Mouse (Mus musculus) Patski (cell line): ENCODE measurements around the gene Amhr2. TPM values are rescaled to one million over a fixed set of nuclear protein-coding genes. Genes with fewer than 3 reads are reported as not detected.

Experiments
- ATAC-seq: fragments of 100-300 bp; one replicate; pipeline ENCODE4 v1.8.0; 2021
- CTCF ChIA-PET: fragments of 350-600 bp; sonication (Branson Sonifier 250); formaldehyde crosslinking; loops from one replicate; lab custom pipeline; 2022; ENCODE audit warnings: inconsistent platforms; lab: Charles Lee
- POLR2A ChIA-PET: fragments of 350-600 bp; sonication (Branson Sonifier 250); formaldehyde crosslinking; loops from one replicate; lab custom pipeline; 2022; ENCODE audit warnings: antibody characterized with exemption, inconsistent platforms; lab: Charles Lee
- DNase-seq: peaks from one replicate; pipeline ENCODE4 v3.0.0-alpha.2; 2011; ENCODE audit warnings: low read depth, low spot score
- H3K27me3 ChIP-seq: fragments of 371-371 bp; one replicate; pipeline ENCODE4 v1.5.1; 2021
- CTCF ChIP-seq: fragments of 100-300 bp; IDR thresholded peaks from one replicate; pipeline ENCODE4 v1.5.1; 2021
- in situ Hi-C: fragments of 300-500 bp; cut with MboI; formaldehyde crosslinking; loops from 3 replicates; pipeline ENCODE4 v1.11.1; 2018; ENCODE audit warnings: low pct_unique_long_range_greater_than_20kb, mixed read lengths
- polyA plus RNA-seq: library from polyadenylated mRNA; unstranded; gene quantifications from one replicate; pipeline ENCODE4 v1.2.3, GENCODE M21; 2021

Amhr2 gene
- polyA plus RNA-seq, 1 experiment from 2014 or later: not detected

DNA sequence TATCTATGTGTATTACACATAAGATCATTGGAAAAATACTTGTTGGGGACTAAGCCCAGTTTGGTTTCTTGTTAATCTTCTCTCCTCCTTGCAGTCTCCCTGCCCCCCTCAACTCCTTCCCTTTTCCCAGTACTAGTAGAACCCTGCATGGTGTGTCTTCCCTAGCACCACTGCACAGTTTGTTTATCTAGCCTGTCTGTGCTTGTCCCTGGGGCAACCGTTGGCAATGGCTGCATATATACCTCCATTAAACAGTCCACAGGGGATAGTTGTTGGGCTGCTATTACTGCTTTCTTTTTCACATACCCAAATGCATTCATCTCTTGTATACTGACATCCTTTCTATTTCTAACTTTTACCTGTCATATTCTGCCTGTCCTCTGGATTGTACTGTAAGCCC, 42.5 kb downstream of the Amhr2 start:
- ChIA-PET POLR2A (no interaction called here), CTCF (no interaction called here)
- ATAC-seq (no peak), DNase-seq (no peak)
- no peaks in the 10 kb centered on the region for H3K27me3 ChIP-seq
- in situ Hi-C loops: no loop called here
- TF ChIP-seq CTCF: no peak

DNA sequence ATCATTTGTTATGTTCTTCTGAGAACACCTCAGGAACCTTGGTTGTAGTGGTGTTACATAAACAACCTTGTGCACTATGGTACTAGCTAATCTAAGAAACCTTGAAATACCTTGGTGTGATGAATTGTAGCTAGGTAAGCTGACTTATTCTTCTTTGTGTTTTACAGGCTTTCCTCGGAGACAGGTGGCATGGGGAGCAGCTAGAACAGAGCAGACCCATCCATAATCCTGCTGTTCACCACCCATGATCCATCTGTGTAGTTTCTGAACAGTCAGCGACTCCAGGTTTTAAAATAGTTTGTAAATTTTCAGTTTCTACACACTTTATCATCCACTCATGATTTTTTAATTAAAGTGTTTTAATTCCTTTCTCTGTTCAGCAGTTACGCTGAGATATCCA, 53.2 kb downstream of the Amhr2 start:
- DNase-seq (no peak), ATAC-seq (no peak)
- TF ChIP-seq CTCF: no peak
- no peaks in the 10 kb centered on the region for H3K27me3 ChIP-seq
- in situ Hi-C loops: no loop called here
- ChIA-PET CTCF (interaction anchor here (0.8 to 1.9 kb wide), 4 partner anchors 13 to 26 kb away, joined by 3 to 4 read pairs (median 3); partner anchors contain the start of gene Npff), POLR2A (interaction anchor here (0.8 kb wide), 1 partner anchor 10 kb away, joined by 3 read pairs; no protein-coding TSS in a partner anchor)

DNA sequence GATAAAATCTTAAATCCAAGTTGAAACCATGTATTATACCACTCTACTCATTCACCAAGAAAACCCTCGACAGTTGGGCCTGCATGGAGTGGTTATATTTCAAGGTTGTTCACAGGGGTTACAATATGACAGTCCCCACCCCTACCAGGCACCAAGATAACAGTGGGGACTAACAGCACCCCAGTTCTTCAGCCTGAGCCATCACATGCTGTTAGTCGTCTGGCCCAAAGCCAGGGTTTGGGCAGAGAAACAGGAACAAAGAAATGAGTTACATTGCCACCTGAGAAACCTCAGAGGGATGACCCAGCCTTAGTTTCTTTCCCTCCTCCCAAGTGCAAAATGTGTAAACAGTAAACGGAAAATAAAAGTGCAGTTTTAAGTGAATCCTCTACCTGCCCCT, 54.2 kb downstream of the Amhr2 start:
- ChIA-PET POLR2A (no interaction called here), CTCF (no interaction called here)
- in situ Hi-C loops: no loop called here
- H3K27me3 ChIP-seq: no peaks in the 10 kb centered on the region
- DNase-seq: no peak
- ATAC-seq: no peak
- no peak for TF ChIP-seq CTCF

DNA sequence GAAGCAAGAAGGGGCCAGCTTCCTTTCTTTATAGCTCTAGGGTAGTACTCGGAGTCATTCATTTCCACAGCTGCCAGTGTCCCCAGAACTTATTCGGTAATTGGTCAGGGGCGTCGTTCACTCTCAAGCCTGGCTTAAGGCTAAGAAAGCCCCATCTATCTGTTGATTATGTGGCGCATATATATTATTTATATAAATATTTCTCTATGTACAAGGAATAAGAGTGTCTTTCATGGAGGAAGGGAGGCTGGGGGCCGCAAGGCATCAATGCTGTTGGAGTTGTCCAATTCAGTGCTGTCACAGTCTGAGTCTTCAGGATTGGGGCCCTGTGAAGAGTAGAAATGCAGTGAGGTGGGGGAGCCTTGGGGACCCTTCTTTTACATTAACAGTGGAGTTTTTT, 54.7 kb downstream of the Amhr2 start:
- H3K27me3 ChIP-seq: no peaks in the 10 kb centered on the region
- no peak for TF ChIP-seq CTCF
- ChIA-PET CTCF (interaction anchor here (1.1 kb wide), 1 partner anchor 13 kb away, joined by 3 read pairs; no protein-coding TSS in a partner anchor), POLR2A (interaction anchor here (0.7 to 1.2 kb wide), 2 partner anchors 11 to 89 kb away, joined by 3 to 5 read pairs; no protein-coding TSS in a partner anchor)
- DNase-seq (no peak), ATAC-seq (no peak)
- in situ Hi-C loops: no loop called here

DNA sequence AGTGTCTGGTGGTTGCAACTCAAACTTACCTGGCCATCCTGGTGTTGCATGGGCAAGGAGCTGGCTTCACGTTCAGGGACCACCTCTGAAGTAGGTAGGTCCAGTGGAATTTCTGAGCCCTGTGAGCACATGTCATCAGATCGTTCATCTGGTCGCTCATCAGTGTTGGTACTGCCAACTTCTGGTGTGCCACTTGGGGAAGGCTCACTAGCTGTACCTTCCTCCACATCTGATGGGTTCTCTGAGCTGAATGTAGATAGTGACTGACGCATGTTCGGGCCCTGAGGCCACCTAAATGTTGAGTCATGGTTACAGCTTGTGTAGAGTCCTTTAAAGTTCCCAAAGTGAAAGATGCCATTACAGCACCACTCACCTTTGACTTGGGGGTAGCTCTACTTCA, 55.3 kb downstream of the Amhr2 start:
- in situ Hi-C loops: no loop called here
- POLR2A ChIA-PET: interaction anchor here (0.7 to 1.2 kb wide), 2 partner anchors 10 to 90 kb away, joined by 3 to 5 read pairs; no protein-coding TSS in a partner anchor

DNA sequence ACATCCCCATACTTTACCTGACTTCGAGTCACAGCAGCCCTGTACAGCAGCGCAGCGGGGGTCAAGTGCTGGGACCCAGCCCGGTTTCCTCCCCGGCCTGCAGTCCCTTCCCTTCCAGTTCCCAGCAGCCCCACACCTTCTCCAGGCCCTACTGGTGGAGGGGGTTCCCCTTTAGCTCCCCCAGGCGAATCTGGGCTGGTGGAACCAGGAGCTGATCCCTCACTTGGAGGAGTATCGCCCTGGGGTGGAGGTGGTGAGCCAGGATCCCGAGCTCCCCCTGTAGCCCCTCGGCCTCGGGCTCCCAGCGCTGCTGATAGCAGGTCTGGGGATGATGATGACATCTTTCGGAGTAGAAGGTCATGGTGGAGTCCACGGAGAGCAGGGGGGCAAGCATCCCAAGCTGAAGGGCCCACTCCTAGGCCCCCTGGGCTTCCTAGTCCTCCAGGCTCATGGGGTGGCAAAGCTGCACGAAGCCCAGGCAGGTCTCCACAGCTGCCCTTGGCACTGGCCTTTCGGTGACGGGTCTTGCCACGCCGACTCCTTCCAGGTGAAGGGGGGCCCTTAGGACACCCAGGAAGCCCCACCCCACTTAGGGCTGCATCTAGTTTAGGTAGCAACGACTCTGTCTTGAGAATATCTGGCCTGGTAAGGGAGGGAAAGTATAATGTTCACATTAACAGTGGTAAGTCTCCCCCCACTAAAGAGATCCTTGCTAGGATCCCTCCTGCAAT, 56.1 kb downstream of the Amhr2 start:
- no peak for TF ChIP-seq CTCF
- POLR2A ChIA-PET: interaction anchor here (1.3 to 1.6 kb wide), 2 partner anchors 9 to 16 kb away, joined by 3 to 8 read pairs; no protein-coding TSS in a partner anchor
- DNase-seq (no peak), ATAC-seq (no peak)
- CTCF ChIA-PET: no interaction called here
- in situ Hi-C loops: no loop called here
- H3K27me3 ChIP-seq: no peaks in the 10 kb centered on the region

More for the DNA sequence above, 55.3 kb downstream of the Amhr2 start:
- DNase-seq (no peak), ATAC-seq (no peak)
- no peak for TF ChIP-seq CTCF
- no peaks in the 10 kb centered on the region for H3K27me3 ChIP-seq
- CTCF ChIA-PET: interaction anchor here (1.1 kb wide), 1 partner anchor 12 kb away, joined by 3 read pairs; no protein-coding TSS in a partner anchor

DNA sequence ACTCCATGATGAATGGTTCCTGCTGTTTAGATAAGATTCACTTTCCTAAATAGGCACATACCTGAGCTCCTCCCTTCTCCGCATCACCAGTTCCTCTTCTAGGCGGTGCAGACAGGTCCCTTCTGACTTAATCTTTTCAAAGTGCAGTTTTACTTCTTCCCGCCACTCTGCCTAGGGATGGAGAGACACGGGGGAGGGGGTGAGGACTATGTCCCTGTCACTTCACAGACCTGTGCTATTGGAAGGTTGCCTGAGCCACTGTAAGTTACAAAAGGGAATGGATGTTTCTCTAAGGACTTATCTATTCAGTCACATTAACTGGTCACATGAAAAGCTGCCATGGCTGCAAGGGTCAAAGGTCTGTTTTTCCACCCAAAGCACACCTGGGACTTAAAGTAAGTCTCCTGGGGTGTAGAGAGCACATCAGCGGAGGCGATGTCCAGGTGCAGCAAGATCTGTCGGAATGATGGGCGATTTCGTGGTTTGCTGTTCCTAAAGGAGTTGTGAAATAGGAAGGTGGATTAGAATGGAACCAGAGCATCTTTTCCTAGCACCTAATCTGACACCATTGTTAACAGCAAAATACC, 57.2 kb downstream of the Amhr2 start:
- TF ChIP-seq CTCF: no peak
- in situ Hi-C loops: no loop called here
- POLR2A ChIA-PET: interaction anchor here (1.3 to 1.6 kb wide), 2 partner anchors 8 to 17 kb away, joined by 3 to 8 read pairs; no protein-coding TSS in a partner anchor
- H3K27me3 ChIP-seq: no peaks in the 10 kb centered on the region
- CTCF ChIA-PET: no interaction called here
- DNase-seq: no peak
- no peak for ATAC-seq

DNA sequence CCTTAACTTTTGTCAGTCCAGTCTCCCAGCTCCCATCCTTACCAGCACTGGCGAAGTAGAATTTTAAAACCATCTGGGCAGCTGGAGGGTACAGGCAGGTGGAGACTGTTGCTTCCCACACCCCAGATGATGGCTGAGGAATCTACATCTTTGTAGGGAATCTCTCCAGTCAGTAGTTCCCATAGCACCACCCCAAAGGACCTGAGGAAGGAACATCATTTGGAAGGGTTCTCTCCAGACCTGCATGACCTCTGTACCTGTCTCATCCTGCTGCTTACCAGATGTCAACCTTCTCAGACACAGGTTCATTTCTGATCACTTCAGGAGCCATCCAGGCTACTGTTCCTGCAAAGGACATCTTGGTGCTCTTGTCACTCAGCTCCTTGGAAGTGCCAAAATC, 58.3 kb downstream of the Amhr2 start, which contains the start of gene Gm10337:
TSS of gene Gm10337 (plus strand) at position 276 of the 400 bp plus-strand sequence.
- ChIA-PET CTCF (interaction anchor here (1.2 kb wide), 1 partner anchor 22 kb away, joined by 3 read pairs; no protein-coding TSS in a partner anchor), POLR2A (interaction anchor here (0.6 to 1.3 kb wide), 2 partner anchors 9 to 104 kb away, joined by 3 to 6 read pairs; no protein-coding TSS in a partner anchor)
- no peak for DNase-seq
- no peaks in the 10 kb centered on the region for H3K27me3 ChIP-seq
- no peak for ATAC-seq
- no peak for TF ChIP-seq CTCF
- in situ Hi-C loops: no loop called here

Other genes with a start within 250 kb of the Amhr2 start
- gene Zfp740, start 242.1 kb upstream of the Amhr2 start, polyA plus RNA-seq: 96.4 TPM
- gene Csad, start 240.6 kb upstream of the Amhr2 start, polyA plus RNA-seq: 79.6 TPM
- 0.35 TPM for gene Itgb7, start 213.4 kb upstream of the Amhr2 start, polyA plus RNA-seq
- 32.0 TPM for gene Rarg, start 187.8 kb upstream of the Amhr2 start, polyA plus RNA-seq
- gene Gm9918, start 174.8 kb upstream of the Amhr2 start, polyA plus RNA-seq: 0.03 TPM
- 47.4 TPM for gene Mfsd5, start 165.9 kb upstream of the Amhr2 start, polyA plus RNA-seq
- gene Espl1, start 149.1 kb upstream of the Amhr2 start, polyA plus RNA-seq: 21.8 TPM
- 642 TPM for gene Pfdn5, start 119.3 kb upstream of the Amhr2 start, polyA plus RNA-seq
- 87.1 TPM for gene Myg1, start 113.7 kb upstream of the Amhr2 start, polyA plus RNA-seq
- gene Aaas, start 94.6 kb upstream of the Amhr2 start, polyA plus RNA-seq: 43.3 TPM
- not detected for gene Sp7, start 78.2 kb upstream of the Amhr2 start, polyA plus RNA-seq
- gene Sp1, start 39.2 kb upstream of the Amhr2 start, polyA plus RNA-seq: 30.6 TPM
- 167 TPM for gene Prr13, start 13.7 kb downstream of the Amhr2 start, polyA plus RNA-seq
- gene Pcbp2, start 25.2 kb downstream of the Amhr2 start, polyA plus RNA-seq: 801 TPM
- gene Gm10337, start 58.4 kb downstream of the Amhr2 start, polyA plus RNA-seq: 3.6 TPM
- 41.5 TPM for gene Map3k12, start 71.7 kb downstream of the Amhr2 start, polyA plus RNA-seq
- 51.1 TPM for gene Tarbp2, start 72.8 kb downstream of the Amhr2 start, polyA plus RNA-seq
- gene Npff, start 79.6 kb downstream of the Amhr2 start, polyA plus RNA-seq: 0.83 TPM
- not detected for gene Gm28047, start 179.7 kb downstream of the Amhr2 start, polyA plus RNA-seq
- gene Atf7, start 180.1 kb downstream of the Amhr2 start, polyA plus RNA-seq: 39.9 TPM
- 24.7 TPM for gene Atp5g2, start 227.0 kb downstream of the Amhr2 start, polyA plus RNA-seq